In the genomic region with DNA sequence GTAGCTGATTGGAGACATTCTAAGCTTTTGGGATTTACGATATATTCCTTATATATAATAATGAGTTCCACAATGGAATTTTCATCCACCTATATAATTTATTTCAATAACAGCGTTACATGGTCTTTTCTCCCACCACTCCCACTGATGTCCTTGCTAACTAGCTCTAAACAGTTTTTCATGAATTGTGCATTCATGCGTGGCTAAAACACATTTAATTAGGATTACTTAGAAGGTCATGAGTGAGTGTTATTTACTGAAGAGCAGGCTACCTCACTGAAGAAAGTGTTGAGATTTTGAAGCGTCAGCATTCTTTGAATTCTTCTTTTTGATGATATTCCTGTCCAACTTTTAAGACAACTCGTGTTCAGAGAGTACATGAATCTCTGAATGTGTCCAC, we compare ENCODE assay signal across 15 mouse cellular contexts.
DNase-seq lines count a peak whose midpoint lies in the region; TF ChIP-seq lines count a peak whose summit lies in the region.
"Had no signal": no experiment of that assay in that cellular context is flagged by ENCODE, and none has a peak within 500 bp of the region (broad histone marks: within the 10 kb centered on the region; RNA-seq: fewer than 3 reads in every experiment).

No protein-coding gene starts in this region.

- peak; percentile 29 for DNase-seq in Muller cell, postnatal 12 days (ENCODE audit: inconsistent ontology term)
- DNase-seq in brain, embryonic 14.5 days (ENCODE audit: low read depth): peak; percentile 11
- DNase-seq in retina, postnatal 1 day: peak; percentile 76
- DNase-seq in spleen, adult 18-20 months: no peak
- no peak for DNase-seq in frontal cortex, postnatal 10 days (ENCODE audit: low spot score in 2 of 2)
- DNase-seq: adrenal gland, adult 8-10 months; adrenal gland, postnatal 14 days; adrenal gland, postnatal 36 days; cerebellum, adult 11 months; cerebellum, adult 18-20 months; cerebellum, adult 8-10 months; cerebellum, adult 9-11 months; cerebellum, postnatal 14 days; cerebellum, postnatal 36 days; forebrain, postnatal 0 days had no signal

- TF ChIP-seq CTCF in brain, embryonic 14.5 days (IDR thresholded peaks at IDR 0.05; ENCODE audit: borderline replicate concordance, extremely low read depth, insufficient read depth, insufficient read length): no peak

- no peak for TF ChIP-seq POLR2A in brain, embryonic 14.5 days (IDR thresholded peaks at IDR 0.05; ENCODE audit: borderline replicate concordance, extremely low read depth, insufficient read depth, insufficient read length, poor library complexity, severe bottlenecking)

Comparison
In these comparisons a context has a peak if more than half of its experiments do, and no peak if none do; other contexts are left out.
1. DNase-seq: peak in Muller cell, postnatal 12 days (single experiment), brain, embryonic 14.5 days (single experiment) and retina, postnatal 1 day (single experiment); none in spleen, adult 18-20 months (0 of 2) and frontal cortex, postnatal 10 days (0 of 2).